Mouse (Mus musculus) olfactory bulb, adult 2 months (tissue): ENCODE data around the gene Trappc13. TPM values are rescaled to one million over a fixed set of nuclear protein-coding genes. Genes with fewer than 3 reads are reported as not detected.

Experiments used
- H3K27ac ChIP-seq: fragments of 200-500 bp; 2 replicates; pipeline ENCODE4 v1.5.1; 2012; ENCODE audit warnings: low read depth, low read length; ENCODE audit not compliant: insufficient read depth
- H3K4me1 ChIP-seq: fragments of 200-500 bp; 2 replicates; pipeline ENCODE4 v1.6.1; 2012; ENCODE audit warnings: low read length; ENCODE audit not compliant: control insufficient read depth, insufficient read depth
- H3K4me3 ChIP-seq: fragments of 200-500 bp; 2 replicates; pipeline ENCODE4 v1.5.1; 2012; ENCODE audit warnings: mild to moderate bottlenecking, low read depth, low read length, moderate library complexity; ENCODE audit not compliant: insufficient read depth
- CTCF ChIP-seq: fragments of 200-500 bp; IDR thresholded peaks from 2 replicates; pipeline ENCODE4 v1.5.1; 2012; ENCODE audit warnings: low read depth, mild to moderate bottlenecking, low read length, moderate library complexity; ENCODE audit not compliant: insufficient read depth
- POLR2A ChIP-seq: fragments of 200-500 bp; IDR thresholded peaks from 2 replicates; pipeline ENCODE4 v1.6.1; 2012; ENCODE audit warnings: mild to moderate bottlenecking, low read depth, low read length, moderate library complexity; ENCODE audit not compliant: insufficient read depth
- WGBS: fragments of 180-500 bp; shearing (Covaris S2); methylation state at CpG from one replicate; pipeline ENCODE4 v1.1.7; 2018; 5-methylcytosine and 5-hydroxymethylcytosine counted together
- polyA plus RNA-seq: library from polyadenylated mRNA; stranded (reverse); fragments of >200 nt; gene quantifications from 2 replicates; pipeline ENCODE4 v1.2.4, GENCODE M21; 2012; ENCODE audit warnings: low replicate concordance; ENCODE audit not compliant: missing spikeins, insufficient read depth, insufficient read length

The Trappc13 gene
- polyA plus RNA-seq, 1 experiment = not detected

- H3K4me1 ChIP-seq = peaks cover 3% of the 10 kb centered on the region; the same call in 1 of the 2 replicates
- TF ChIP-seq POLR2A = no peak
- no peak for TF ChIP-seq CTCF
- H3K27ac ChIP-seq = no peak overlapping the region
- 92% methylated on average over 5 of the region's 5 CpGs for WGBS
- no peak overlapping the region for H3K4me3 ChIP-seq
Measured at GRCm38 (mm10) chr13:104171711-104172110, 6.6 kb downstream of the Trappc13 start.

GRCm38 (mm10) chr13:104155686-104156085 lies 22.6 kb downstream of the Trappc13 start:
- Histone ChIP-seq H3K27ac (no peak overlapping the region), H3K4me1 (no peaks in the 10 kb centered on the region), H3K4me3 (no peak overlapping the region)
- WGBS = 87% methylated on average over 1 of the region's 1 CpGs
- TF ChIP-seq POLR2A (no peak), CTCF (no peak)

- TF ChIP-seq CTCF (no peak), POLR2A (no peak)
- H3K4me1 ChIP-seq = no peaks in the 10 kb centered on the region
- WGBS = 86% methylated on average over 7 of the region's 7 CpGs
- no peak overlapping the region for H3K4me3 ChIP-seq
- H3K27ac ChIP-seq = no peak overlapping the region
Measured at GRCm38 (mm10) chr13:104155106-104155505, 23.2 kb downstream of the Trappc13 start.

- Histone ChIP-seq H3K27ac (no peak overlapping the region), H3K4me3 (no peak overlapping the region), H3K4me1 (no peaks in the 10 kb centered on the region)
- WGBS = 95% methylated on average over 5 of the region's 5 CpGs
- no peak for TF ChIP-seq CTCF
- no peak for TF ChIP-seq POLR2A
Measured at GRCm38 (mm10) chr13:104154180-104154579, 24.1 kb downstream of the Trappc13 start.

- H3K27ac ChIP-seq = no peak overlapping the region
- TF ChIP-seq POLR2A (no peak), CTCF (no peak)
- 83% methylated on average over 3 of the region's 3 CpGs for WGBS
- H3K4me1 ChIP-seq = no peaks in the 10 kb centered on the region
- H3K4me3 ChIP-seq = no peak overlapping the region
Measured at GRCm38 (mm10) chr13:104145646-104146045, 32.6 kb downstream of the Trappc13 start.

GRCm38 (mm10) chr13:104144871-104145270 lies 33.4 kb downstream of the Trappc13 start:
- no peak overlapping the region for H3K27ac ChIP-seq
- H3K4me3 ChIP-seq = no peak overlapping the region
- 80% methylated on average over 9 of the region's 9 CpGs for WGBS
- no peaks in the 10 kb centered on the region for H3K4me1 ChIP-seq
- TF ChIP-seq CTCF = no peak
- no peak for TF ChIP-seq POLR2A

- H3K4me3 ChIP-seq = no peak overlapping the region
- no peak overlapping the region for H3K27ac ChIP-seq
- WGBS = 42% methylated on average over 13 of the region's 13 CpGs
Measured at GRCm38 (mm10) chr13:104139369-104140209, 38.7 kb downstream of the Trappc13 start.

GRCm38 (mm10) chr13:104134510-104135085 lies 43.7 kb downstream of the Trappc13 start:
- Histone ChIP-seq H3K4me1 (no peaks in the 10 kb centered on the region), H3K27ac (no peak overlapping the region), H3K4me3 (no peak overlapping the region)
- WGBS = 63% methylated on average over 4 of the region's 4 CpGs
- TF ChIP-seq POLR2A (no peak), CTCF (no peak)

More at GRCm38 (mm10) chr13:104139369-104140209, 38.7 kb downstream of the Trappc13 start:
- no peaks in the 10 kb centered on the region for H3K4me1 ChIP-seq
- TF ChIP-seq CTCF (0 out of 2 replicates have a peak, but pooled peaks have one; percentile 30), POLR2A (no peak)

GRCm38 (mm10) chr13:104132561-104132960 lies 45.7 kb downstream of the Trappc13 start:
- WGBS = 96% methylated on average over 2 of the region's 2 CpGs

More at GRCm38 (mm10) chr13:104132561-104132960, 45.7 kb downstream of the Trappc13 start:
- H3K27ac ChIP-seq = no peak overlapping the region
- no peak for TF ChIP-seq POLR2A
- TF ChIP-seq CTCF = no peak
- H3K4me1 ChIP-seq = no peaks in the 10 kb centered on the region
- H3K4me3 ChIP-seq = no peak overlapping the region
